Mouse (Mus musculus) mouse embryonic stem cell (cell line): ENCODE results near the gene Aph1b.

Experiments
- in situ Hi-C, 2 experiments: fragments of 300-500 bp; cut with MboI; formaldehyde crosslinking; loops; 1 replicate in 1 of 2; 3 replicates in 1 of 2; pipeline ENCODE4 v1.14.3; 2019 to 2020; ENCODE audit warnings: low sequenced_read_pairs in 2 of 2, low pct_unique_long_range_greater_than_20kb in 1 of 2, mixed read lengths in 1 of 2; ENCODE audit not compliant: unreplicated experiment in 1 of 2

Aph1b gene

DNA sequence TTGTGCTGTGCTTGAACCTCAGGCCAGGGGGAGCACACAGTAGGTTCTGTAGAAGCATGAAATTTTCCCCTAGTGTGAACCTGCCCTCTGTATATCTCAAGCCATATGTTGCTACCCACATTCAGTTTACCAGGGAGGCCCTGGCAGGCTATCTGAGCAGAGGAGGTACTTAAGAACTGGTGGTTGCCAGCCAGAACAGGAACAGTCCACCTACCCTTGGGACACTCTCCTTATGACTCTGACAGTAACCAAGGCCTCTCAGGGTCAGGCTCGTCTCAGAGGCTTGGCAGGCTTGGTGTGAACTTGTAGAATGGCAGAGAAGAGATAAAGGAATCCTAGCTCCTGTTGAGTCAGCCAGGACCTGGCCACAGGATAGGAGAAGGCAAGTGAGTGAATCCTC lies 34.3 kb downstream of the Aph1b start:
- in situ Hi-C loops: no loop called here

GRCm38 (mm10) chr9:66752849-66753248 lies 42.4 kb downstream of the Aph1b start:
- in situ Hi-C loops: no loop called here

GRCm38 (mm10) chr9:66748390-66748789 lies 46.9 kb downstream of the Aph1b start:
- in situ Hi-C loops: no loop called here

GRCm38 (mm10) chr9:66744531-66744930 lies 50.8 kb downstream of the Aph1b start:
- in situ Hi-C loops: no loop called here

DNA sequence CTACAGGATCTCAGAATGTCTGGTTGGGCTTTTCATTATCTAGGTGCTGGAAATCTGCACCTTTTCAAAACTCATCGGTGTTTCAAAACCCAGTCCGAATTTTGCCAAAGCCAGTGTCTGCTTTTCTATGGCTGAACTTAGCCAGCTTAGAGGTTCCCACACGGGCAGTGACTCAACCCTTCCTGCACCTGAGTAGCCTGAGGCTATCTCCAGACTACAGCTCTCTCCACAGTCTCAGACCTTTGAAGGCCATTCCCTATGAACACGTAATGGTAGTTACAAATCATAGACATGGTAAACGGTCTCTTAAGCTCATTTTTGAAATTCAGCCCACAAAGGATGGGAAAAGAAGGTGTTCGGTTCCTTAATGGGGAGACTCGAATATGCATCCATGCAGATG lies 55.8 kb downstream of the Aph1b start:
- in situ Hi-C loops: no loop called here

DNA sequence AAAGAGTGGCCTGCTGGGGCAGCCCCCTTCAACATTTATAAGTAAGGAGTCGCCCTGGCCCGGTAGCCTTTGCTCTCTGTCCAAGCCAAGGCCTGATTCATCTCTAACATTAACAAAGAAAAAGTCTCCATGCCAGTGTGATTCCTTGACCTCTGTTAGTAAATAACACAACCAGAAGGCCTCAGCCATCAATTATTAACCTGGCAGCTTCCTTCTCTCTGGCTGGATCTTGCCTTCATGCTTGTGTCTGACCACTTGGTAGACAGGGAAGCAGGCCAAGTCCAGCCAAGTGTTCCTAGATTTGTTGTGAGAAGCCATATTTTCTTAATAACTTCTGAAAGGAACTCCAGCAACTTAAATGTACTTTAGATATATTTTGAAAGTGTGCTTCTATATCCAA lies 58.7 kb downstream of the Aph1b start:
- in situ Hi-C loops: no loop called here

- in situ Hi-C loops: no loop called here
Observed at GRCm38 (mm10) chr9:66736016-66736415, 59.3 kb downstream of the Aph1b start.

DNA sequence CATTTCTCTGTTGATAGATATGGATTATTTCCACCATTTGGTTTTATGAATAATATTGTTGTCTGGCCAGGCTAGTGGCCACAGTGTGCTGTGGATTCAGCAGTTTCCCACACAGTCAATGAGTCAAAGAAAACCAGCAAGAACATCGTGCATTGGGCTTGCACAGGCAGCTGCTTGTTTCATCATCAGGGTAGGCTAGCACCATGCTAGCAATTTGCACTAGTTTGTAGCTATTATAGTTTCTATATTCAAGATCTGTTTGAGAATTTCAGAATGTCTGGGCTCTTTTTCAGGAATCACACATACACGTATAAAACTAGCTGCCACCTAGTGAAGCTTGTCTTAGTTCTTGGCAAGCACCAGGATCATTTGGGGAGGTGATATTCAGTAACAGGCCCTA lies 60.2 kb downstream of the Aph1b start:
- in situ Hi-C loops: no loop called here

DNA sequence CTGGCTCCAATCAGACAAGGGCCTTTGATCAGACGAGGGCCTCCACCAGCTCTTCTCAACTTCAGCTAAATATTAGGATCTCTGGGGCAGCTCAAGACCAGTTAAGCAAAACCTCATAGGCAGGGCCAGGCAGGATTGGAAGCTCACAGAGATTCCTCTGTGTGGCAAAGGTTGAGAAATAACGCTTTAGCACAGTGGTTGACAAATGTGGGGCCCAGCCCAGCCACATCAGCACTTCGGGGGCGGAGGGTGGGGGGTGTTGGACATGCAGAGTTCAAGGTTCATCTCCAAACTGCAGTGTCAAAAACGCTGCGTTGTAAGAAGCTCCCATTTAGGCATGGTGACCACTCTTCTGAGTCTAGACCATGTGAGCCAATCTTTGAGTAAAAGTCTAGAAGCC lies 60.7 kb downstream of the Aph1b start:
- in situ Hi-C loops: no loop called here

DNA sequence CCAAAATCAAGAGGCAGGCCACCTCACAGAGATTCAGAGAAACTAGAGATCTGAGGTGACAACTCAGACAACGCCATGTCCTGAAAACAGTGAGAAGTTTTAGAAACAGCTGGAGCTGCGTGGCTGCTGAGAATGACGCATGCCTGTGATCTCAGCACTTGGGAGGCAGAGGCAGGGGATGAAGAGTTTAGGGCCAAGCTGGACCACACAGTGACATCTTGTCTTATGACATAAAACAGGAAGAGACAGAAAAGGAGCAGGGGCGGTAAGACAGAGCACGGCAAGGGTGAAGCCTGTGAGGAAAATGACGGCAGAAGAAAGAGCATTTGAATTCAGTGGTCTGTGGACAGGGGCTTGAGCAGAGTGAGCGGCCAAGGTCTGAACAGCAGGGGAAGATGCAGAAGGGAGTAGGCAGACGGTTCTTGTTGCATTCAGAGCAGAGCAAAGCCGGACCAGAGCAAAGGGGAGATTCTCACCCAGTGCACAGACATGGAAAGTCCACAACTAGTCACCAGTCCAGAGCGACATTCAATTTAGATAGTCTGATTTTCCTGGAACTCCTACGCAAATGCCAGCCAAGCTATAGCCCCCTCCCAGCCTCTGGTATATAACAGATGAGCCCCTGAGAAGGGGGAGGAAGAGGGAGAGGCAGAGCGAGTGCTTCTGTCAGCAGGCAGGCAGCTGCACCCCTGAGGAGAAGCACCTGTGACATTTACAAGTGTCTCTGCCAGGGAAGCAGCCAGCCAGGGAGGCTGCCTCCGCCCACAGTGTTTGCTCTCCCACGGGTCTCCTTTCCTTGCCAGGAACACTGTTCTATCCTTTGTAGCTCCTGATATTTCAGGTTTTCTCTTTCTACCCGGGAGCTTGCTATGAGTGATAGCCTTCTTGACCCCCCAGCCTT lies 62.2 kb downstream of the Aph1b start:
- in situ Hi-C loops: no loop called here

GRCm38 (mm10) chr9:66731284-66731683 lies 64.0 kb downstream of the Aph1b start:
- in situ Hi-C loops: no loop called here

GRCm38 (mm10) chr9:66730556-66730955 lies 64.7 kb downstream of the Aph1b start:
- in situ Hi-C loops: no loop called here

- in situ Hi-C loops: no loop called here
Observed at GRCm38 (mm10) chr9:66727333-66727732, 68.0 kb downstream of the Aph1b start.

GRCm38 (mm10) chr9:66725591-66725990 lies 69.7 kb downstream of the Aph1b start:
- in situ Hi-C loops: no loop called here
